Mouse (Mus musculus) heart, embryonic 10.5 days (tissue): ENCODE results near the gene Srgap1. TPM values are rescaled to one million over a fixed set of nuclear protein-coding genes. Genes with fewer than 3 reads are reported as not detected.

ENCODE experiments used
- DNase-seq: peaks from one replicate; pipeline ENCODE4 v3.0.0-alpha.2; 2017; ENCODE audit warnings: low spot score
- H3K27ac ChIP-seq: fragments of 300-500 bp; sonication (generic); 2 replicates; pipeline ENCODE4 v1.5.1; 2016; ENCODE audit warnings: mild to moderate bottlenecking
- H3K27me3 ChIP-seq: fragments of 300-500 bp; sonication (generic); 2 replicates; pipeline ENCODE4 v1.6.1; 2016; ENCODE audit warnings: mild to moderate bottlenecking; ENCODE audit not compliant: poor library complexity, insufficient read depth, severe bottlenecking
- H3K36me3 ChIP-seq: fragments of 300-500 bp; sonication (generic); 2 replicates; pipeline ENCODE4 v1.6.1; 2016; ENCODE audit warnings: mild to moderate bottlenecking, moderate library complexity
- H3K4me1 ChIP-seq: fragments of 300-500 bp; sonication (generic); 2 replicates; pipeline ENCODE4 v1.6.1; 2016; ENCODE audit warnings: mild to moderate bottlenecking
- H3K4me3 ChIP-seq: fragments of 300-500 bp; sonication (generic); 2 replicates; pipeline ENCODE4 v1.5.1; 2016; ENCODE audit warnings: mild to moderate bottlenecking, moderate library complexity
- H3K9me3 ChIP-seq: fragments of 300-500 bp; sonication (generic); 2 replicates; pipeline ENCODE4 v1.6.1; 2016; ENCODE audit warnings: mild to moderate bottlenecking, moderate library complexity
- WGBS: fragments of 180-500 bp; shearing (Covaris S2); methylation state at CpG from one replicate; pipeline ENCODE4 v1.1.7; 2016; 5-methylcytosine and 5-hydroxymethylcytosine counted together
- polyA plus RNA-seq: library from polyadenylated mRNA; unstranded; fragments of >200 nt; fragmentation: Nextera tagmentation; extraction: Ambion mirVana; gene quantifications from 2 replicates; pipeline ENCODE4 v1.2.1, GENCODE M21; 2016

Srgap1 gene
- polyA plus RNA-seq, 1 experiment from 2014 or later: 6.8 TPM

DNA sequence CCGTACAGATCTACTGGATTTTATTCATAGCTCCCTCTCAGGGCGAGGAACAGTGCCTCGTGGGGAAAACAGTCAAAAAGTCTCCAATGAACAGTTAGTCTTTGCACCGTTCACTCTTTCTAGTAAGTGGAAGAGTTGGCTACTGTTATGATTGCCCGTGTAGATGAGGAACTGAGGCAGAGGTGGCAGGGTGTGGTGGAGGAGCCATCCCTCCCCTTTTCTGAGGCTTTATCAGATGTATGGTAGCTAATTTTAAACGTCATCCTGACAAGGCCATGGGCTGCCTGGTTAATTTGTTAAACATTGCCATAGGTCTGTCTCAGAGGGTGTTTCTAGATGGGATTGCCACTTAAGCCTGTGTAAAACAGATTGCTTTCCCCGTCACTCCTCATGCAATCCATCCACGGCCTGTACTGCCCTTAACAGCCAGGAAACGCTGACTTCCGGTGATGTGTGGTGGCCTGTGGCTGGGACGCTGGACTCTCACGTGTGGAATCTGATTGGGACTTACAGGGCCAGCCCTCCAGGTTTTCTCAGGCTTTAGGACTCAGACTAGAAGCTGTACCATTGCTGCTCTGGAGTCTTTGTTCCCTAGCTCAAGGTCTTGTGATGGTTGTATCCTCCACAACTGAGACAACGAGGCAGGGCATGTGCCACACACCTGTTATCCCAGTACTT is 155.6 kb downstream of the Srgap1 start:
- H3K27ac ChIP-seq: peak overlapping the region; percentile 7; the same call in 1 of the 2 replicates
- no peak for DNase-seq
- no peaks in the 10 kb centered on the region for H3K9me3 ChIP-seq
- 63% methylated on average over 13 of the region's 13 CpGs for WGBS
- H3K36me3 ChIP-seq: no peaks in the 10 kb centered on the region
- peaks cover 12% of the 10 kb centered on the region for H3K4me1 ChIP-seq
- H3K27me3 ChIP-seq: no peaks in the 10 kb centered on the region
- no peak overlapping the region for H3K4me3 ChIP-seq

DNA sequence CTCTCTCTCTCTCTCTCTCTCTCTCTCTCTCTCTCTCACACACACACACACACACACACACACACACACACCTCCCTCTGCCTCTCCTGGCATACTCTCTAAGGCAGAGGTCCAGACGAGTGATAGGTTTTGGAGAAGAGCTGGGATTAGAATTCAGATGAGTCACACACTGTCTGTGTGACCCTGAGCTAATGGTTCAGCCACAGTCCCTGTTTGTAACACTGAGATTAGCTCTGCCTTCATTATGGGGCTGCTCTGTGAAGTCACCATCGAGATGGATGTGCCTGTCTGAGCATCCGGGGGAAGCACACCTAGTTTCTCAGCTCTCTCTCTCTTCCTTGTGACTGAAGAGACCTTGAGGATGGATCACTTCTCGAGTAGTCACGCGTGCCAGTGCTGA is 157.1 kb downstream of the Srgap1 start:
- 61% methylated on average over 6 of the region's 6 CpGs for WGBS
- no peak for DNase-seq
- H3K4me1 ChIP-seq: peaks cover 27% of the 10 kb centered on the region
- no peaks in the 10 kb centered on the region for H3K9me3 ChIP-seq
- no peaks in the 10 kb centered on the region for H3K36me3 ChIP-seq
- H3K4me3 ChIP-seq: no peak overlapping the region
- no peak overlapping the region for H3K27ac ChIP-seq
- no peaks in the 10 kb centered on the region for H3K27me3 ChIP-seq

DNA sequence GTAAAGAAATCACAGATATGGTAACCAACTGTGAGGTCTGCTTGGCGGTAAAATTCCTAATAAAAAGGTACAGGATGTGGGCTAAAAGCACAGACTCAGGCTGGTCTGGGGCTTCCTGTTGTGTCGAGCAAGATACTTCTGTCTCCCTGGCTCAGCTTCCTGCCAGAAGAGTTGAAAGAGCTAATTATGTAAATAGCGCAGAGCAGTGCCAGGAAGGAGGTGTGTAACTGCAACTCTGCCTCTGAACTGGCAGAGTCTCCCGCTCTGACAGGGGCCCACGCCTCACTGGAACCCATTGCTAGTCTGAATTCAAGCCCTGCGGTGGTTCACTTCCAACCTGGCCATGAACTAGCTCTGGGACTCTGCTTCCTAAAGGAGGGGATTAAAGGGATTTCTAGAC is 160.3 kb downstream of the Srgap1 start:
- H3K36me3 ChIP-seq: no peaks in the 10 kb centered on the region
- DNase-seq: no peak
- H3K4me3 ChIP-seq: no peak overlapping the region
- 31% methylated on average over 6 of the region's 6 CpGs for WGBS
- peaks cover 28% of the 10 kb centered on the region for H3K4me1 ChIP-seq
- H3K27me3 ChIP-seq: no peaks in the 10 kb centered on the region
- no peak overlapping the region for H3K27ac ChIP-seq
- no peaks in the 10 kb centered on the region for H3K9me3 ChIP-seq

DNA sequence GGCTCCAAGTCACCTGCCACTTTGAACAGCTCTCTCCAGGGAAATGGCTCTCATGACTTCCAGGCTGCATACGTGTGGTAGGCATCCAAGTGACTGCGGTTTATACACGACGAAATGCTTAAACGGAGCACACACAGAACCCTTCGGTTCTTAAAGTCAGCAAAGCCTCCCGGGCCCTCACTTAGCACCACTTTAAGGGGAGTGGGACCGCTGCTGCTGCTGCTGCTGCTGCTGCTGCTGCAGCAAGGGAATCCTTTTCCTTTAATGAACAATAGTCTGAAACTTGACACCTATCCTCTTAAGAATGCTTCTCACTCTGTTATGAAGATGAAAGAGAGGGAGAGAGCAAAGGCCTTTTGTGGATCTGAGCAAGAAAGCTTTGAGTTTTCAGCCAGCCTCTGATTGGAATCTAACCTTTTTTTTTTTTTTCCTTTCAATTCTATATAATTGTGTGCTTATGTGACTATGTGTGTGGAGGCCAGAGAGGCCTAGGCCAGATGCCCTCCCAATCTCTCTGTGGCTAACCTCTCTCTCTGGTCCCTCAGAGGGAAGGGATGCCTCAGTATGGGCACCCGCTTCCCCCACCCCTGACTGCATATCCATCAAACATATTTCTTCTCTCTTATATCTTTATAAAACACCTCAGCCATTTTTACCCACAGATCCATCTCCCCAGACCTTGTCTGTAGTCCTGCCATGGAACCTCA is 161.4 kb downstream of the Srgap1 start:
- no peak overlapping the region for H3K27ac ChIP-seq
- no peak for DNase-seq

DNA sequence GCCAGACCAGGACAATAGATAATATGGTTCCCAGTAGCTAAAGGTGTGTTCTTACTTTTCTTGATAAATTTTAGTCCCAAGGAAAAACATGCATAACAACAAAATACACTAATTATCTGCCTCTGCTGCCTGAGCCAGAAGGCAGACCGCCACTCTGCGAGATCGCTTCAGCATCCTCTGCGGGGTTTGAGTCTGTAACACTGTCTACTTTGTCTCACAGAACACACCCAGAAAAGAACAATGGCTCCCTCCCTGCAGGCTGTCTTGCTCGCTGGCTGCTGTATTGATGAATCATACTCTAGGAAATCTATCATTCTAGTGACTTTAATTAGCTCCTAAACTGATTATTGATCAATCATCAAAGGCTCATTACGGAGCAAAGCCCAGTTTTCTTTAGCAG is 164.7 kb downstream of the Srgap1 start:
- H3K27me3 ChIP-seq: no peaks in the 10 kb centered on the region
- no peaks in the 10 kb centered on the region for H3K36me3 ChIP-seq
- H3K4me1 ChIP-seq: peaks cover 29% of the 10 kb centered on the region
- H3K4me3 ChIP-seq: no peak overlapping the region
- no peaks in the 10 kb centered on the region for H3K9me3 ChIP-seq
- no peak for DNase-seq
- H3K27ac ChIP-seq: no peak overlapping the region
- WGBS: 68% methylated on average over 6 of the region's 6 CpGs

More for the DNA sequence above, 161.4 kb downstream of the Srgap1 start:
- 27% methylated on average over 9 of the region's 9 CpGs for WGBS
- H3K4me1 ChIP-seq: peaks cover 20% of the 10 kb centered on the region
- no peak overlapping the region for H3K4me3 ChIP-seq
- no peaks in the 10 kb centered on the region for H3K36me3 ChIP-seq
- no peaks in the 10 kb centered on the region for H3K9me3 ChIP-seq
- no peaks in the 10 kb centered on the region for H3K27me3 ChIP-seq

DNA sequence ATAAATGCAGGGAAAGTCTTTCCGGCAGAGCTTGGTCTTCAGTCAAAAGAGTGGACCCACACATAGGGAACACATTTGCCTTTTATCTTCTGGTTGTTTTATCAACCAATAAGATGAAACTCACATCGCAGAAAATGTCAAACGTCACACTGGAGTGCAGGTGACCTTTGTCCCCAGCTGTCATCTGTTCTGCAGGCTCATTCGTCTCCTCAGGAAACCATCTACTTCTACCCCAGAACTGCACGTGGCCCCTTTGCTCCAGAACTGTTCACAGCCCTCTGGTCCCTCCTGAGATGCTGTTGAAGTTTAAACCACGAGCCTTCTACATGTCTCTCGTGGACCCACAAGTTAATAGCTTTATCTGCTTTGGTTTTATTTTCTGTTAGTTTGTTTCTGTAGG is 168.3 kb downstream of the Srgap1 start:
- H3K4me3 ChIP-seq: no peak overlapping the region
- WGBS: 44% methylated on average over 7 of the region's 7 CpGs
- H3K36me3 ChIP-seq: no peaks in the 10 kb centered on the region
- DNase-seq: no peak
- H3K27me3 ChIP-seq: no peaks in the 10 kb centered on the region
- H3K27ac ChIP-seq: no peak overlapping the region
- no peaks in the 10 kb centered on the region for H3K9me3 ChIP-seq
- peaks cover 13% of the 10 kb centered on the region; the same call in 1 of the 2 replicates for H3K4me1 ChIP-seq

DNA sequence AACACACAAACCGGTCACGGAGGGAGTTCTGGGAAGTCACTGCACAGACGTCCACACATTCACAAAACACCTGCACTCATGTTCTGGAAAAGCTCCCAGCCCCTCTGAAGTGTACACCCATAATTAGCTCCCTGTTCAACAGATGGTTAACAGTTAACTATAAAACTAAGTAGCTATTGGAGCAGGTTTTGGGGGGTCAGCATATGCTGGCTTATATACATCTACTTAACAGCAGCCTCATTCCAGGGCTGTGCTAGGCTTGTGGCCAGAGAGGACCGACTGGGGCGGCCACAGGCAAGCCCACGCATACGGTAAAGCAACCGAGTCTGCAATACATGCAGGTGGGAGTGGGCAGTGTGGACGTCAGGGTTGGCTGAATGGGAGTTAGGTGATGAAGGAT is 169.2 kb downstream of the Srgap1 start:
- H3K4me1 ChIP-seq: peaks cover 19% of the 10 kb centered on the region; the same call in 1 of the 2 replicates
- DNase-seq: no peak
- H3K27ac ChIP-seq: no peak overlapping the region
- H3K4me3 ChIP-seq: no peak overlapping the region
- 74% methylated on average over 9 of the region's 9 CpGs for WGBS
- H3K9me3 ChIP-seq: no peaks in the 10 kb centered on the region
- no peaks in the 10 kb centered on the region for H3K27me3 ChIP-seq
- no peaks in the 10 kb centered on the region for H3K36me3 ChIP-seq

DNA sequence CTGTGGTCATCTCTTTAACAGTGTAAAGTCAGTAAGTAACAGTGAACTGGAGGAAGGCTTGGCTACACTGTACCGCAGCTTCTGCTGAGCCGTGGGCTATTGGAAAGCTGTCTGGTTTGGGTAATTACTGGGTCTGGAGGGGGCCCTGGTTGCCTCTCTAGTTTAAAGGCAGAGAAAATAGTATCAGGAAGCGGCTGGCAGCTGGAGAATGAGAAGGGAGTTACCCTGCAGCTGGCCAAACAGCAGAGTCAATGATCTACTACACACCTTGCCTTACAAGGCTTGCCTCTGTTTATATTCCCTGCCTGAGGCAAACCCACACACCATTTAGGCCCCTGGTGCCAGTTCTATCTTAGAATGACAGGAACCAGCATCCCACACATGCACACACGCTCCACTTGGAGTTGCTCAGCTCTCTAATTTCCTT is 174.0 kb downstream of the Srgap1 start:
- Histone ChIP-seq H3K27me3 (no peaks in the 10 kb centered on the region), H3K36me3 (peaks cover 16% of the 10 kb centered on the region), H3K27ac (peak overlapping the region; percentile 23; the same call in 1 of the 2 replicates), H3K9me3 (peaks cover 2% of the 10 kb centered on the region; the same call in 1 of the 2 replicates), H3K4me1 (peaks cover 18% of the 10 kb centered on the region; the same call in 1 of the 2 replicates), H3K4me3 (no peak overlapping the region)
- WGBS: 55% methylated on average over 4 of the region's 4 CpGs
- DNase-seq: no peak

DNA sequence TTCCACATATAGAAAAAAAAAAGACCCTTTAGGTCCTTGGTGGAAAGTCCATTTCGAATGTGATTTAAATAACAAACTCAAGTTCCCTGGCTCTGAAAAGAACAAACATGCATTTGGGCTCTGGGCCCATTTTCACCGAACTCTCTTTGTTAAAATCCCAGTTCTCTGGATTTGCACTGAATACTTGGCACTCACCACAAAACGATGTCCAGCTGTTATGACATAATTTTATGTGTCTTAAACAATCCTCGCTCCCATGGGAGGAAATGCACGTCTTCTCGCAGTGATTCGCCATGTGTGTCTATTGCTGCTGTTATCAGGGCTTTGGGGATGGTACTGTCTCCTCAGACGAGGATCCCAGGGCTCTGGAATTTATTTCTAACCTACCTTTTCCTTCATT is 177.2 kb downstream of the Srgap1 start:
- H3K27ac ChIP-seq: no peak overlapping the region
- peaks cover 2% of the 10 kb centered on the region; the same call in 1 of the 2 replicates for H3K9me3 ChIP-seq
- no peak overlapping the region for H3K4me3 ChIP-seq
- 84% methylated on average over 8 of the region's 8 CpGs for WGBS
- peaks cover 17% of the 10 kb centered on the region for H3K36me3 ChIP-seq
- DNase-seq: no peak
- H3K27me3 ChIP-seq: no peaks in the 10 kb centered on the region
- H3K4me1 ChIP-seq: peaks cover 7% of the 10 kb centered on the region; the same call in 1 of the 2 replicates

DNA sequence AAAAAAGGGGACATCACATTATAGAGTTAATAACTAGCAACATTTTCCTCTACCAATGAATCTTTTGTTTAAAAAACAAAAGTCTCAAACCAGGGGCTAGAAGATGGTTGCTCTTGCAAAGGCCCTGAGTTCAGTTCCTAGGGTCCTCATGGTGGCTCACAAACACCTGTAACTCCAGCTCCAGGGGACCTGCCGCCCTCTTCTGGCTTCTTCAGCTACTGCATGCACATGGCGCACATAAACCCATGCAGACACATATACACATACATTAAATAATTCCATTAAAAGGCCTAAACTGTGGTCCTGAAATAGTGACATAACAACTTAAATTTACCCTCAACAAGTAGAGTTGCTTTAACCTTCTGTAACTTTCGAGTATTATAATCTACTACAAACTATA is 178.9 kb downstream of the Srgap1 start:
- no peak overlapping the region for H3K27ac ChIP-seq
- peaks cover 2% of the 10 kb centered on the region; the same call in 1 of the 2 replicates for H3K9me3 ChIP-seq
- H3K4me3 ChIP-seq: no peak overlapping the region
- peaks cover 4% of the 10 kb centered on the region; the same call in 1 of the 2 replicates for H3K4me1 ChIP-seq
- no peak for DNase-seq
- peaks cover 17% of the 10 kb centered on the region for H3K36me3 ChIP-seq
- H3K27me3 ChIP-seq: no peaks in the 10 kb centered on the region
- WGBS: 87% methylated on average over 3 of the region's 3 CpGs

DNA sequence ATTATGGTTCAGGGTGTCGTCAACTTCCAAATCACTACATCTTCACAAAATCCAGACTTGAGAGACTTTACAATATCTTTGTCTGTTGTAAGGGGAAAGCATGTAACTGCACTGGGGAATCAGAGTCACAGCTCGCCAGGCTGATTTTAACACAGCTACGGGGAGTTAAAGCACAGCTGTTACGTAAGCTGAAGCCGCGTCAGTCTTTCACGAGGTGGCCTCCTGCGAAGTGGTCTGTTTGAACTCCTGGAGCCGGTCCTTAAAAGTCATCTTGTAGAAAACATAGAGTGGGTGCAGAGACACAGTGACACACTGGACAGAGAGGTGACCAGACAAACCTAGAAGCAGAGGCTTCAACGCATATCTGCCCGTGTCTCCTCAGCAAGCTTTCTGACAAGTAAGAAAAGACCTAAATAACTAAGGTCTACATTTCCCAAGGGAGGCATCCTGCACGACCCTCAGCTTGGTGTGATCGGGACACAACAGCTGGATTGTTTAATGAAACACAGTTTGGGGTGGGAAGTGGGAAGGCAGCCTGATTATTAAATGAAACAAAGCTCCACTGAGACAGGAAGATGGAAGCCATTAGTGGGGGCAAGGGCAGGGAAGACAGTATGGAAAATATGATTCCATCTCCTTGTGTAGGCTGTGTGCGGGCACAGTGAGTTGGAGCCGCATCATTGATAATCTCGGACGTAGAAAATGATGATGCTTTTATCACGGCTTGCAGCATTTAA is 181.4 kb downstream of the Srgap1 start:
- no peak overlapping the region for H3K27ac ChIP-seq
- no peaks in the 10 kb centered on the region for H3K27me3 ChIP-seq
- no peak overlapping the region for H3K4me3 ChIP-seq
- DNase-seq: no peak
- peaks cover 7% of the 10 kb centered on the region for H3K4me1 ChIP-seq
- WGBS: 66% methylated on average over 18 of the region's 18 CpGs
- peaks cover 17% of the 10 kb centered on the region for H3K36me3 ChIP-seq
- peaks cover 2% of the 10 kb centered on the region; the same call in 1 of the 2 replicates for H3K9me3 ChIP-seq

DNA sequence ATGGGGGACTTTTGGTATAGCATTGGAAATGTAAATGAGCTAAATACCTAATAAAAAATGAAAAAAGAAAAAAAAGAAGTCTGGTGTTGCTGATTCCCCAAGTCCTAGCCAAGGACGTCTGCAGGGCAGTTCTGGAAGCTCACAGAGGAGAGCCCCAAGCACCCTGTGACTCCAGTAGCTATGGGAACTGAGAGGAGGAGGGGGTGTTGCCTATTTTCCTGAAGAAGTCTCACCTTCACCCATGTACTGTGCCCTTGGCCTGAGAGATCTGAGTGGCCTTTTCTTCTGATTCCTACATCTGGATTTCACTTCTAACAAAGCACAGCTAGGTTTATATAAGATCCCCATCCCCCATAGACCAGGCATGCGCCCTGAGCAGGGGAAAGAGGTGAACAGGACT is 186.2 kb downstream of the Srgap1 start:
- H3K27me3 ChIP-seq: no peaks in the 10 kb centered on the region
- no peak for DNase-seq
- 49% methylated on average over 2 of the region's 2 CpGs for WGBS
- no peaks in the 10 kb centered on the region for H3K36me3 ChIP-seq
- H3K4me3 ChIP-seq: no peak overlapping the region
- no peak overlapping the region for H3K27ac ChIP-seq
- H3K9me3 ChIP-seq: no peaks in the 10 kb centered on the region
- H3K4me1 ChIP-seq: peaks cover 7% of the 10 kb centered on the region
